Mouse (Mus musculus) lung, postnatal 0 days (tissue): ENCODE data around the gene Gm7942. TPM values are rescaled to one million over a fixed set of nuclear protein-coding genes. Genes with fewer than 3 reads are reported as not detected.
"Not testable (repeated sequence)": the region's sequence is repeated elsewhere in the genome, so short reads cannot be mapped to it uniquely, and the experiment has no call there.

Source experiments
- ATAC-seq: fragments of 200-750 bp; cut with Nextera tagmentation; 2 replicates; pipeline ENCODE4 v1.8.0; 2017; ENCODE audit warnings: moderate library complexity
- DNase-seq: peaks from one replicate; pipeline ENCODE4 v3.0.0-alpha.2; 2016; ENCODE audit warnings: low spot score
- H3K27ac ChIP-seq: fragments of 300-500 bp; sonication (generic); 2 replicates; pipeline ENCODE4 v1.5.1; 2014; ENCODE audit warnings: antibody characterized with exemption, mild to moderate bottlenecking, low read length, mixed read lengths
- H3K27me3 ChIP-seq: fragments of 300-500 bp; sonication (generic); replicated peaks from 2 replicates; pipeline ENCODE4 v1.6.1; 2014; ENCODE audit warnings: low read length, mixed read lengths; ENCODE audit not compliant: insufficient read depth
- H3K36me3 ChIP-seq: fragments of 300-500 bp; sonication (generic); 2 replicates; pipeline ENCODE4 v1.6.1; 2014; ENCODE audit warnings: low read length, mixed read lengths; ENCODE audit not compliant: insufficient read depth
- H3K4me1 ChIP-seq: fragments of 300-500 bp; sonication (generic); 2 replicates; pipeline ENCODE4 v1.6.1; 2014; ENCODE audit warnings: antibody characterized with exemption, low read depth, low read length, mixed read lengths; ENCODE audit not compliant: insufficient read depth
- H3K4me2 ChIP-seq: fragments of 300-500 bp; sonication (generic); replicated peaks from 2 replicates; pipeline ENCODE4 v1.6.1; 2014; ENCODE audit warnings: low read depth, mild to moderate bottlenecking, low read length, moderate library complexity, mixed read lengths
- H3K4me3 ChIP-seq: fragments of 300-500 bp; sonication (generic); 2 replicates; pipeline ENCODE4 v1.5.1; 2014; ENCODE audit warnings: low read depth, low read length
- H3K9ac ChIP-seq: fragments of 300-500 bp; sonication (generic); replicated peaks from 2 replicates; pipeline ENCODE4 v1.6.1; 2014; ENCODE audit warnings: low read depth, mild to moderate bottlenecking
- H3K9me3 ChIP-seq: fragments of 300-500 bp; sonication (generic); 2 replicates; pipeline ENCODE4 v1.6.1; 2016; ENCODE audit warnings: low read length, mixed read lengths
- WGBS: fragments of 180-500 bp; shearing (Covaris S2); extraction: QIAGEN DNeasy Blood & Tissue Kit; methylation state at CpG from one replicate; pipeline ENCODE4 v1.1.7; 2014; 5-methylcytosine and 5-hydroxymethylcytosine counted together
- polyA plus RNA-seq: library from polyadenylated mRNA; unstranded; fragments of >200 nt; fragmentation: Nextera tagmentation; extraction: Ambion mirVana; gene quantifications from 2 replicates; pipeline ENCODE4 v1.2.1, GENCODE M21; 2015

Gm7942 gene
- polyA plus RNA-seq, result not detected in 2 replicates

GRCm38 (mm10) chr5:95106638-95107037, at the start of gene Gm7942:
Gene Gm7942 (plus strand): TSS chr5:95106938.
- not testable (repeated sequence) for H3K27ac ChIP-seq, H3K27me3 ChIP-seq, DNase-seq, H3K9ac ChIP-seq, ATAC-seq, H3K9me3 ChIP-seq, H3K4me3 ChIP-seq, H3K4me2 ChIP-seq, H3K4me1 ChIP-seq, H3K36me3 ChIP-seq
- WGBS, result no CpG with 5 or more reads among the region's 3 CpGs

Other genes with a start within 250 kb of the Gm7942 start
- not detected in 2 replicates for gene Gm3183, start 241.5 kb upstream of the Gm7942 start, polyA plus RNA-seq
- gene Gm6367, start 118.3 kb upstream of the Gm7942 start, polyA plus RNA-seq, result not detected in 2 replicates
- not detected in 2 replicates for gene Gm16513, start 75.7 kb downstream of the Gm7942 start, polyA plus RNA-seq
- not detected in 2 replicates for gene Gm10424, start 165.8 kb downstream of the Gm7942 start, polyA plus RNA-seq
- not detected in 2 replicates for gene Gm3259, start 199.0 kb downstream of the Gm7942 start, polyA plus RNA-seq